Mouse (Mus musculus) olfactory bulb, adult 2 months (tissue): Measurements from ENCODE around the gene Ldha. TPM values are rescaled to one million over a fixed set of nuclear protein-coding genes. Genes with fewer than 3 reads are reported as not detected.
"Not testable (repeated sequence)": the region's sequence is repeated elsewhere in the genome, so short reads cannot be mapped to it uniquely, and the experiment has no call there.

Experiments used
- H3K27ac ChIP-seq: fragments of 200-500 bp; 2 replicates; pipeline ENCODE4 v1.5.1; 2012; ENCODE audit warnings: low read depth, low read length; ENCODE audit not compliant: insufficient read depth
- H3K4me1 ChIP-seq: fragments of 200-500 bp; 2 replicates; pipeline ENCODE4 v1.6.1; 2012; ENCODE audit warnings: low read length; ENCODE audit not compliant: control insufficient read depth, insufficient read depth
- H3K4me3 ChIP-seq: fragments of 200-500 bp; 2 replicates; pipeline ENCODE4 v1.5.1; 2012; ENCODE audit warnings: mild to moderate bottlenecking, low read depth, low read length, moderate library complexity; ENCODE audit not compliant: insufficient read depth
- CTCF ChIP-seq: fragments of 200-500 bp; IDR thresholded peaks from 2 replicates; pipeline ENCODE4 v1.5.1; 2012; ENCODE audit warnings: low read depth, mild to moderate bottlenecking, low read length, moderate library complexity; ENCODE audit not compliant: insufficient read depth
- POLR2A ChIP-seq: fragments of 200-500 bp; IDR thresholded peaks from 2 replicates; pipeline ENCODE4 v1.6.1; 2012; ENCODE audit warnings: mild to moderate bottlenecking, low read depth, low read length, moderate library complexity; ENCODE audit not compliant: insufficient read depth
- WGBS: fragments of 180-500 bp; shearing (Covaris S2); methylation state at CpG from one replicate; pipeline ENCODE4 v1.1.7; 2018; 5-methylcytosine and 5-hydroxymethylcytosine counted together
- polyA plus RNA-seq: library from polyadenylated mRNA; stranded (reverse); fragments of >200 nt; gene quantifications from 2 replicates; pipeline ENCODE4 v1.2.4, GENCODE M21; 2012; ENCODE audit warnings: low replicate concordance; ENCODE audit not compliant: missing spikeins, insufficient read depth, insufficient read length

The Ldha gene
- polyA plus RNA-seq, 1 experiment, result not detected

DNA sequence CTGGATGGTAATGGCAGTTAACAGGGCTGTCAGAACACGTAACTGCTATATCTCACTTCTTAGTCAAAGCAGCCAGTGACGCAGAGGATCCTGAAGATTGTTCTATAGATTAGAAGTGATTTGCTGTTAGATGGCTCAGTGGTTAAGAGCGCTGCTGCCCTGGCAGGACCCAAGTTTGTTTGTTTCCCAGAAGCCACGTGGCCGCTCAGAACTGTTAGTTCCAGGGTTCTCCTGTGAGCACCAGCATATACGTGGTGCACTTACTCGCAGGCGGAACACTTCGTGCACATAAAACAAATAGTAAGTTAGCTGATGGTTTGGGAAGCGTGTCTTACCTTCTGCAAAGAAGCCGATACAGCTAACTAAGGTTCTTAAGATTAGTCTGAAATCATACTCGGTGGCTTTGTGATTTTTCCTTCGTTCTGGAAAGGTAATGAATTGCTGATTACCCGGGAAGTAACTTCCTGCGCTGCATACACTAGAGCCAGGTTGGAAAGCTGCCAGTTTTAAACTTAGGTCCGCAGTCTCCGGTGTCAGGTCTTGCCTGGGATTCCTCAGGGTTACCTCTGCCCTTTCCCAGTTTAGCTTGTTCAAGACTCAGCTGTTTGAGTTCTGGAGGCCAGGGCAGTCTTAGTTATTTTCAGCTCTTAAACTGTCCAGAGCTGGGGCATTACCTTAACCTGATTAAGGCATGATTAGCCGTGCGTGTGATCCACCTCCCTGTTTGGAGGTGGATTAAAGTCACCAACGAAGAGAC, 14.1 kb upstream of the Ldha start:
- no peak overlapping the region for H3K4me3 ChIP-seq
- no peaks in the 10 kb centered on the region for H3K4me1 ChIP-seq
- TF ChIP-seq CTCF (no peak), POLR2A (no peak)
- no peak overlapping the region for H3K27ac ChIP-seq
- WGBS, result 73% methylated on average over 20 of the region's 20 CpGs

DNA sequence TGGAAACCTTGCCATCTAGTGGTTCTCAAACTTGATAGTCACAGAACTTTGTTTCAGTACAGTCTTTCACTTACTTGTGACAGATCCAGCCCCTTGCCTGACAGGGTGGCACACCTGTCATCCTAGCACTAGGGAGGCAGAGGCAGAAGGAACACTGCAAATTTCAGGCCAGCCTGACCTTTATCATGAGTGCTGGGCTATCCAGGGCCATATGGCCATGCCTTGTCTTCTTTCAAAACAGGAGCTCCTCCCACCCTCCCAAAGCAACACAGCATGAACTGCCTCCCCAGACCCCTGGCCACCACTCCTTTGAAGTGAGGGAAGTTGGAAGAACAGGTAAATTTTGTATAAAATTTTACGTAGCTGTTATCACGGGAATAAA, 13.5 kb upstream of the Ldha start:
- TF ChIP-seq CTCF, result no peak
- no peak for TF ChIP-seq POLR2A
- Histone ChIP-seq H3K27ac (no peak overlapping the region), H3K4me3 (no peak overlapping the region), H3K4me1 (no peaks in the 10 kb centered on the region)
- WGBS, result 89% methylated on average over 2 of the region's 2 CpGs

DNA sequence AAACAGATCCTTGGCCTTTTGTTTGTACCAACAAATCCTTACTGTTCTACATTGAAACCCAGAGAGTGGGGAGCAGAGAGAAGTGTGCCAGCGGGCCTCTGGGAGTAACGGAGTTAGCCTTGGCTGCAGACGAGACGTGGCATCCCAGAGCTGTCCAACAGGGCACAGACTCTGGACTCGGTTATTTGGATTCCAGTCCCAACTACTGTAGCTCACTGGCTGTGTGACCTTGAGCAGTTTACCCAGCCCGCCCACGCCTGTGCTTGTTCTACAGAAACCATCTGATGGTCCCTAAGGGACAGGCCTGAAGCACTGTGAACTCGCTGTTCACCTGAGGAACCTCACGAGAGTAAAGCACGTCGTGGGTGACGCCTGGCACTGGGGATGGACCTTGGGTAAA, 11.4 kb upstream of the Ldha start:
- TF ChIP-seq CTCF, result no peak
- no peak for TF ChIP-seq POLR2A
- Histone ChIP-seq H3K4me1 (no peaks in the 10 kb centered on the region), H3K27ac (no peak overlapping the region), H3K4me3 (no peak overlapping the region)
- 84% methylated on average over 12 of the region's 12 CpGs for WGBS

DNA sequence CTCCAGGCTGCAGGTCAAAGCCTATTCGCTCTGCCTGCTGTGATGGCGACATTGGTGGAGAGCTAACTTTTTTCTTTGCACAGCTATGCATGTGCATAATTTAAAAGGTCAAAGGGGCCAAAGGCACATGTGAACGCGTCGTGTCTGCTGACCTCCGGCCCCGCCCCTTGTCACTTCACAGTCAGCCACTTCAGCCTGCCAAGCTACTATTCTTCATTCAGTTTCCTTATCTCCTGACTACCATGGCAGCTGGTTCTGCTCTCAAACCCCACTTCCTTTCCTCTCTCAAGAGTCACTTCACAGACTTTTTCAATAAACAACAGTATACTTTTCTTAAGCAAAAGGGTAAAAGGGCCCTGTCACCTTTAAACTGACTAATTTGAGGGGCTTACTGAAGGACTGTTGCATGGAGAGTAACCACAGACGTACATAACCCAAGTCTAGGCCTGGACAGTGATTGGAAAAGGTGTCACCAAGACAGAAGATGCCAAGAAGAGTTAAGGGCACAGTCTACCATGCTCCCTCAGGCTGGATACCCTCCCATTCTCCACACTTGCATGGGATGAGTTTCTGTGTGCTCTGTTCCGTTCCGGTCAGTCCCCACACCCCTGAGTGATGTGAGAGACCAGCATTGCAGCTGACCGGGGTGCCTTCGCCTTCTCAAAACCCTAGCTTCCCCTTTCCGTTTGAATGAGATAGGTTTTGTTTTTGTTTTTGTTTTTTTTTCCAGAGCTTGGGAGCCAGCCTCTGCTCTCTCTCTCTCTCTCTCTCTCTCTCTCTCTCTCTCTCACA, 10.3 kb upstream of the Ldha start:
- no peak overlapping the region for H3K27ac ChIP-seq
- H3K4me3 ChIP-seq, result no peak overlapping the region
- no peak for TF ChIP-seq CTCF
- TF ChIP-seq POLR2A, result no peak
- 78% methylated on average over 13 of the region's 13 CpGs for WGBS
- no peaks in the 10 kb centered on the region for H3K4me1 ChIP-seq

DNA sequence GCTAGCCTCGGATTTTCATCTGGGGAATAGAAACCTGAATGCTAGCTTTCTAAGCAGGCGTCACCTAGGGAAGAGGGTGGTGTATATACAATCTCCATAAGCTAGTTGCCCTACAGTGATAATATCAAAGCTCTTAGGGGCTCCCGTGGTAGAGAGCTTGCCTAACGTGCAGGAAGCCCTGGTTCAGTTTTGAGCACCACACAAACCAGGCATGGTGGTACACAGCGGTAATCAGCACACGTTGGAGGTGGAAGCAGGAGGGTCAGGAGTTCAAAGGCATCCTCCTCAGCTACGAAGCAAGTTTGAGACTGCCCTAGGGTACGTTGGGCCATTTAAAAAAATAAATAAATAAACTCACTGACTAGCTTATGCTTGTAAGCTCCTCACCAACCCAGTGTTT, 9.6 kb upstream of the Ldha start:
- 83% methylated on average over 8 of the region's 8 CpGs for WGBS
- Histone ChIP-seq H3K4me1 (no peaks in the 10 kb centered on the region), H3K27ac (no peak overlapping the region), H3K4me3 (no peak overlapping the region)
- no peak for TF ChIP-seq POLR2A
- TF ChIP-seq CTCF, result no peak

DNA sequence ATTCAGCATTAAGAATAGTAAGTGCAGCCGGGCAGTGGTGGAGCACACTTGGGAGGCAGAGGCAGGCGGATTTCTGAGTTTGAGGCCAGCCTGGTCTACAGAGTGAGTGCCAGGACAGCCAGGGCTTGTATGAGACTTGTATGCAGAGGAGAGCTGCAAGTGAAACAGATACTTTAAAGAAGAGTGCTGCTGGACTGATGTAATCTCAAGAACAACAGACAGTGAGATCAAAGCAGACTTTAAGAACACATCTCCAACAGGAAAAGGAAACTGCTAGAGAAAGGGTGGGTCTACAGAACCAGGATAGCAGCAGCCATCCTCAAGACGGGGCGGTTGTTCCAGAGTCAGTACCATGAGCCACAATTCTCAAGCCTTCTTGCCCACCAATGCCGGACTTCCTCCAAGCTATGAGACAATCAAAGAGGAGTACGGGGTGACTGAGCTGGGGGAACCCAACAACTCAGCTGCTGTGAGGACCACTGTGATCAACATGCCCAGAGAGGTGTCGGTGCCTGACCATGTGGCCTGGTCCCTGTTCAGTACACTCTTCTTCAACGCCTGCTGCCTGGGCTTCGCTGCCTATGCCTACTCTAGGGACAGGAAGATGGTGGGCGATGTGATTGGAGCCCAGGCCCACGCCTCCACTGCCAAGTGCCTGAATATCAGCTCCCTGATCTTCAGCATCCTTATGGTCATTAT, 9.0 kb upstream of the Ldha start:
- not testable (repeated sequence) for H3K4me3 ChIP-seq, H3K4me1 ChIP-seq, H3K27ac ChIP-seq
- 94% methylated on average over 11 of the region's 11 CpGs for WGBS

DNA sequence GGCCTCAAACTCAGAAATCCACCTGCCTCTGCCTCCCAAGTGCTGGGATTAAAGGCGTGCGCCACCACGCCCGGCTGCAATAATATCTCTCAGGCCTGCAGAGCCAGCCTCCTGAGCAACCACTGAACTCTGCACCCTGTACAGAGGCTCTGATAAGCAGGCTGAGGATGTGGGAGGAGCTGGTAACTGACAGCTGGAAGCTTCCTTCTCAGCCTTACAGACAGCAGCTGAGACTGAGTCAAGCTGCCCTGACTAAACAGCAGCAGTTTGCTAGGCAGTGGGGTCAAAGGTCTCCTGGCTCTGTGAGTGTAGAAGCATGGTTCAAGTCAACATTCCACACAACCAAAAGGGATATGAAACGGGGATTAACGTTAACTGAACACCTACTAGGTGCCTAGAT, 8.0 kb upstream of the Ldha start:
- Histone ChIP-seq H3K27ac (no peak overlapping the region), H3K4me3 (no peak overlapping the region), H3K4me1 (peaks cover 4% of the 10 kb centered on the region)
- 85% methylated on average over 6 of the region's 6 CpGs for WGBS
- TF ChIP-seq POLR2A, result no peak

DNA sequence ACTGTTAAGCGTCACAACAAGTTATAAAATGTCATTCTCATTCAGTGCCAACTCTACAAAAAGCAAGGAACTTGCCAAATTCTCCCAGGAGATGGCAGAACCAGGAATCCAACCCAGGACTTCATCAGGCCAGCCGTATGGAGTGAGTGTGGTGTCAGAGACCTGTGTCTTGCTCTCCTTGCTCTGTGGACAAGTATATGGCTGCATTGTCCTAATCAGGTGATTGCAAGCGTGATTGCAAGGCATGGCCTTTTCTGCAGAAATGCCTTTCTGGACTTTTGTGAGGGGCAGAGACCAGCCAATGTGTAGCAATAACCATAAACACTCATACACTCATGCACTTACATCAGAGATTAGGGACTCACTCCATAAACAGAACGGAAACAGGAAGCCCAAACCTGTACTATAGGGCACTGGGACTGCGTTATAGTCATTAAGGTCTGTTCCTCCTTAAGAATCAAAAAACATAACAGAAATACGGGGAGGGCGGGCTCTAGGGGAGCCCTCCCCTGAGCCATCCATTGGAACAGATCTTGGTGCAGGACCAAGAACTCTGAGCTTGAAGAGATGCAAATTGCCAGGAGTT, 7.5 kb upstream of the Ldha start:
- TF ChIP-seq POLR2A (no peak), CTCF (no peak)
- WGBS, result 93% methylated on average over 7 of the region's 7 CpGs
- H3K4me1 ChIP-seq, result peaks cover 7% of the 10 kb centered on the region
- no peak overlapping the region for H3K4me3 ChIP-seq
- H3K27ac ChIP-seq, result no peak overlapping the region

DNA sequence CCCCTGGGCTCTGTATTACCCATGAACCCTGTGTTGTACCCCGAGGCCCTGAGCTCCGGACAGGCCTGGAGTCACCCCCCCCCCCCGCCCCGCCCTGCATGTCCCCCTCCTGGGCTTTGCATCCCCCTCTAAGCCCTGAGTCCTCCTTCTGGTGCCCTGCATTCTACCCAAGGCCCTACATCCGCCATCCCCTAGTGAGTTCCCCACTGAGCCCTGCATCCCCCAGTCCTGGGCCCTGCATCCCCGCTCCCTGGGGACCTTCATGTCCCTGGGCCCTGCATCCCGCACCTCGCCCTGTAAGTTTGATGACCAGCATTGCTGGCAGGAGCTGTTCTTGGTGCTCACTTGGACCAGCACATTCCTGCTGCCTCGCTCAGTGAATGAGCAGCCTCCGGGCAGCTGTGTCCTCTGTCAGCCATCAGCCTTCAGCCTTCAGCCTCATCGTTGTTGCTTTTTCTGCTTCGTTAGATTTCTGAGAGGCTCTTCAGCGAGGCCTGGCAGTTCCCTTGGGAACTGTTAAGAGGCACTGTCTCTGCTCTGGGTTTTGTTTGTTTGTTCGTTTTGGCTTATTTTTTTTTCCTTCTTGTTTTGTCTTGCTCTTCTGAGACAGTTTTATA, 6.2 kb upstream of the Ldha start:
- 44% methylated on average over 13 of the region's 14 CpGs for WGBS

More for the DNA sequence above, 6.2 kb upstream of the Ldha start:
- no peak overlapping the region for H3K4me3 ChIP-seq
- H3K27ac ChIP-seq, result no peak overlapping the region
- H3K4me1 ChIP-seq, result peaks cover 14% of the 10 kb centered on the region
- TF ChIP-seq POLR2A (no peak), CTCF (no peak)
